Mouse (Mus musculus) MEL (cell line): ENCODE data around the gene Lmo7. TPM values are rescaled to one million over a fixed set of nuclear protein-coding genes. Genes with fewer than 3 reads are reported as not detected.

Experiments used
- DNase-seq: peaks from one replicate; pipeline ENCODE4 v3.0.0; 2011; ENCODE audit warnings: low read depth, low spot score
- H3K27ac ChIP-seq: 2 replicates; pipeline ENCODE4 v1.5.1; 2012; ENCODE audit warnings: low read depth, mild to moderate bottlenecking, control low read depth, low read length, moderate library complexity; ENCODE audit not compliant: control insufficient read depth
- H3K27me3 ChIP-seq, 2 experiments: fragments of 150-350 bp in 1 of 2; sonication (generic) in 1 of 2; 2 replicates each; pipeline ENCODE4 v1.6.1; 2012; ENCODE audit warnings: low read length in 2 of 2, mild to moderate bottlenecking in 2 of 2, improper control_type of control experiment in 1 of 2, moderate library complexity in 1 of 2; ENCODE audit not compliant: insufficient read depth in 2 of 2, control insufficient read depth in 1 of 2
- H3K36me3 ChIP-seq, 2 experiments: 2 replicates each; pipeline ENCODE4 v1.6.1; 2012 to 2014; ENCODE audit warnings: low read length in 2 of 2, improper control_type of control experiment in 1 of 2, inconsistent platforms in 1 of 2, mild to moderate bottlenecking in 1 of 2; ENCODE audit not compliant: insufficient read depth in 2 of 2, control insufficient read depth in 1 of 2
- H3K4me1 ChIP-seq, 2 experiments: fragments of 150-350 bp in 1 of 2; sonication (generic) in 1 of 2; 2 replicates each; pipeline ENCODE4 v1.6.1; 2012; ENCODE audit warnings: low read length in 2 of 2, improper control_type of control experiment in 1 of 2, mild to moderate bottlenecking in 1 of 2; ENCODE audit not compliant: insufficient read depth in 2 of 2, control insufficient read depth in 1 of 2
- H3K4me3 ChIP-seq, 2 experiments: fragments of 150-350 bp in 1 of 2; sonication (generic) in 1 of 2; 2 replicates each; pipeline ENCODE4 v1.5.1; 2012; ENCODE audit warnings: low read depth in 2 of 2, low read length in 2 of 2, mild to moderate bottlenecking in 2 of 2, moderate library complexity in 2 of 2, control low read depth in 1 of 2, improper control_type of control experiment in 1 of 2; ENCODE audit not compliant: control insufficient read depth in 1 of 2, insufficient read depth in 1 of 2
- H3K79me2 ChIP-seq: 2 replicates; pipeline ENCODE4 v1.6.1; 2012; ENCODE audit warnings: mild to moderate bottlenecking, low read length, moderate library complexity; ENCODE audit not compliant: control insufficient read depth, poor library complexity, insufficient read depth
- H3K9ac ChIP-seq: 2 replicates; pipeline ENCODE4 v1.6.1; 2012; ENCODE audit warnings: low read depth, mild to moderate bottlenecking, control low read depth, low read length, moderate library complexity; ENCODE audit not compliant: control insufficient read depth, poor library complexity, severe bottlenecking
- H3K9me3 ChIP-seq: fragments of 150-350 bp; sonication (generic); replicated peaks from 2 replicates; pipeline ENCODE4 v1.6.1; 2012; ENCODE audit warnings: mild to moderate bottlenecking, low read length, improper control_type of control experiment, moderate library complexity; ENCODE audit not compliant: insufficient read depth
- BHLHE40 ChIP-seq: IDR thresholded peaks from 2 replicates; pipeline ENCODE4 v1.6.1; 2012; ENCODE audit warnings: low read depth, mild to moderate bottlenecking, inconsistent platforms, low read length, improper control_type of control experiment, borderline replicate concordance
- E2F4 ChIP-seq: IDR thresholded peaks from 2 replicates; pipeline ENCODE4 v1.6.1; 2011; ENCODE audit warnings: low read depth, low read length, improper control_type of control experiment, borderline replicate concordance
- EP300 ChIP-seq, 2 experiments: IDR thresholded peaks; 2 replicates each; pipeline ENCODE4 v1.6.1; 2011; ENCODE audit warnings: improper control_type of control experiment in 2 of 2, low read length in 2 of 2, low read depth in 1 of 2, mild to moderate bottlenecking in 1 of 2
- ETS1 ChIP-seq: IDR thresholded peaks from 2 replicates; pipeline ENCODE4 v1.6.1; 2012; ENCODE audit warnings: low read depth, mild to moderate bottlenecking, inconsistent platforms, low read length, improper control_type of control experiment, moderate library complexity
- JUND ChIP-seq: IDR thresholded peaks from 2 replicates; pipeline ENCODE4 v1.6.1; 2011; ENCODE audit warnings: low read depth, mild to moderate bottlenecking, improper control_type of control experiment, low read length
- KAT2A ChIP-seq: conservative IDR thresholded peaks from 2 replicates; pipeline ENCODE4 v1.6.1; 2012; ENCODE audit warnings: low read depth, low read length, improper control_type of control experiment, inconsistent platforms
- MEF2A ChIP-seq: IDR thresholded peaks from 2 replicates; pipeline ENCODE4 v1.6.1; 2014; ENCODE audit warnings: low read depth, mild to moderate bottlenecking, inconsistent platforms, low read length, improper control_type of control experiment; ENCODE audit not compliant: poor library complexity, insufficient replicate concordance, severe bottlenecking; ENCODE audit errors: extremely low read depth
- MYB ChIP-seq: IDR thresholded peaks from 2 replicates; pipeline ENCODE4 v1.6.1; 2011; ENCODE audit warnings: mild to moderate bottlenecking, low read depth, low read length, improper control_type of control experiment
- MYC ChIP-seq: IDR thresholded peaks from 2 replicates; pipeline ENCODE4 v1.6.1; 2011; ENCODE audit warnings: low read depth, mild to moderate bottlenecking, low read length, improper control_type of control experiment, moderate library complexity
- NRF1 ChIP-seq: IDR thresholded peaks from 2 replicates; pipeline ENCODE4 v1.6.1; 2014; ENCODE audit warnings: low read depth, mild to moderate bottlenecking, inconsistent platforms, low read length, improper control_type of control experiment, moderate library complexity; ENCODE audit not compliant: poor library complexity, insufficient read depth, severe bottlenecking
- POLR2A ChIP-seq, 2 experiments: IDR thresholded peaks; 2 replicates each; pipeline ENCODE4 v1.6.1; 2011 to 2012; ENCODE audit warnings: low read length in 2 of 2, mild to moderate bottlenecking in 2 of 2, control low read depth in 1 of 2, improper control_type of control experiment in 1 of 2, low read depth in 1 of 2, moderate library complexity in 1 of 2; ENCODE audit not compliant: control insufficient read depth in 1 of 2, insufficient read depth in 1 of 2, poor library complexity in 1 of 2
- POLR2AphosphoS2 ChIP-seq: IDR thresholded peaks from 2 replicates; pipeline ENCODE4 v1.6.1; 2011; ENCODE audit warnings: low read length, improper control_type of control experiment
- RCOR1 ChIP-seq: IDR thresholded peaks from 2 replicates; pipeline ENCODE4 v1.6.1; 2012; ENCODE audit warnings: low read depth, mild to moderate bottlenecking, inconsistent platforms, low read length, improper control_type of control experiment
- SMC3 ChIP-seq: IDR thresholded peaks from 2 replicates; pipeline ENCODE4 v1.6.1; 2011; ENCODE audit warnings: low read depth, low read length, improper control_type of control experiment
- TCF12 ChIP-seq: IDR thresholded peaks from 2 replicates; pipeline ENCODE4 v1.6.1; 2014; ENCODE audit warnings: low read depth, mild to moderate bottlenecking, inconsistent platforms, low read length, improper control_type of control experiment, moderate library complexity
- USF1 ChIP-seq: IDR thresholded peaks from 2 replicates; pipeline ENCODE4 v1.6.1; 2014; ENCODE audit warnings: low read depth, mild to moderate bottlenecking, inconsistent platforms, low read length, improper control_type of control experiment, moderate library complexity
- USF2 ChIP-seq, 2 experiments: IDR thresholded peaks; 2 replicates each; pipeline ENCODE4 v1.6.1; 2011 to 2012; ENCODE audit warnings: improper control_type of control experiment in 2 of 2, low read length in 2 of 2, borderline replicate concordance in 1 of 2, inconsistent platforms in 1 of 2, low read depth in 1 of 2, mild to moderate bottlenecking in 1 of 2; ENCODE audit not compliant: insufficient read depth in 1 of 2
- ZKSCAN1 ChIP-seq: IDR thresholded peaks from 2 replicates; pipeline ENCODE4 v1.6.1; 2012; ENCODE audit warnings: low read depth, mild to moderate bottlenecking, inconsistent platforms, low read length, improper control_type of control experiment, moderate library complexity
- ZMIZ1 ChIP-seq: IDR thresholded peaks from 2 replicates; pipeline ENCODE4 v1.6.1; 2012; ENCODE audit warnings: low read depth, mild to moderate bottlenecking, inconsistent platforms, low read length, improper control_type of control experiment, moderate library complexity
- ZNF384 ChIP-seq: IDR thresholded peaks from 2 replicates; pipeline ENCODE4 v1.6.1; 2012; ENCODE audit warnings: low read depth, mild to moderate bottlenecking, inconsistent platforms, low read length, improper control_type of control experiment
- polyA plus RNA-seq, 2 experiments: library from polyadenylated mRNA; stranded (reverse) in 1 of 2; unstranded in 1 of 2; fragments of >175 nt in 1 of 2; fragments of >200 nt in 1 of 2; gene quantifications; 2 replicates each; pipeline versions ENCODE4 v1.2.1 to v1.2.4; 2012; ENCODE audit warnings: low replicate concordance in 2 of 2, low read depth in 1 of 2; ENCODE audit not compliant: insufficient read length in 2 of 2, insufficient read depth in 1 of 2, missing spikeins in 1 of 2
- total RNA-seq: library from RNA; depleted of rRNA; stranded (reverse); fragments of 300-350 nt; gene quantifications from 2 replicates; pipeline ENCODE4 v1.2.3, GENCODE M21; 2012

Lmo7 gene
- total and polyA plus RNA-seq, 3 experiments: not detected

DNA sequence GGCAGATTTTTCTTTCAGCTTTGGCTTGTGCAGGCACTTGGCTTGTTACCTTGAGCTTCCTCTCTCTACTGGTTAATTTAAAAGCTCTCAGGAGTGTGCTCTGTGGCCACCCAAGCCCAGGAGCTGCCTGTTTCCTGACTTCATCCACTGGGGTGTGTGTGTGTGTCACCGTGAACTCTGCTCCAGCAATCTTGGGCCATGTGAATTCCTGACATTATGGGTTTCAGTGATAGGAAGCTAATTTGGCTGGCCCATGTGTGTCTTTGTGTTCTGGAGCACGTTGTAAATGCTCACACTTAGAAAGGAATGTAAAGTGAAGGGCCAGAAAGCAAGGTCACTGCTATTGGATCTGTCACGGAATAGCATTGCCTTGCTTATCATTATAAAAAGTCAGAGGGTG lies 143.1 kb downstream of the Lmo7 start:
- H3K9me3 ChIP-seq: no peaks in the 10 kb centered on the region
- H3K36me3 ChIP-seq: no peaks in the 10 kb centered on the region
- H3K9ac ChIP-seq: no peak overlapping the region
- H3K27me3 ChIP-seq: no peaks in the 10 kb centered on the region; a peak in 1 of 4 replicates
- no peak for TF ChIP-seq MEF2A
- no peak for TF ChIP-seq EP300 (IDR thresholded peaks at IDR 0.05; ENCODE audit: low read depth in 1 of 2, low read length in 2 of 2)
- TF ChIP-seq BHLHE40: no peak
- no peak for TF ChIP-seq E2F4
- no peak for TF ChIP-seq JUND
- TF ChIP-seq POLR2A (IDR thresholded peaks at IDR 0.05; ENCODE audit: control insufficient read depth in 1 of 2, insufficient read depth in 1 of 2, low read depth in 1 of 2, low read length in 2 of 2, poor library complexity in 1 of 2): no peak
- TF ChIP-seq MYB: no peak
- no peak for TF ChIP-seq ZKSCAN1
- TF ChIP-seq POLR2AphosphoS2: no peak
- no peak for TF ChIP-seq RCOR1
- TF ChIP-seq ZNF384: no peak
- TF ChIP-seq KAT2A: no peak
- H3K4me3 ChIP-seq: no peak overlapping the region
- no peaks in the 10 kb centered on the region for H3K79me2 ChIP-seq
- no peak overlapping the region for H3K27ac ChIP-seq
- H3K4me1 ChIP-seq: no peaks in the 10 kb centered on the region
- no peak for DNase-seq

DNA sequence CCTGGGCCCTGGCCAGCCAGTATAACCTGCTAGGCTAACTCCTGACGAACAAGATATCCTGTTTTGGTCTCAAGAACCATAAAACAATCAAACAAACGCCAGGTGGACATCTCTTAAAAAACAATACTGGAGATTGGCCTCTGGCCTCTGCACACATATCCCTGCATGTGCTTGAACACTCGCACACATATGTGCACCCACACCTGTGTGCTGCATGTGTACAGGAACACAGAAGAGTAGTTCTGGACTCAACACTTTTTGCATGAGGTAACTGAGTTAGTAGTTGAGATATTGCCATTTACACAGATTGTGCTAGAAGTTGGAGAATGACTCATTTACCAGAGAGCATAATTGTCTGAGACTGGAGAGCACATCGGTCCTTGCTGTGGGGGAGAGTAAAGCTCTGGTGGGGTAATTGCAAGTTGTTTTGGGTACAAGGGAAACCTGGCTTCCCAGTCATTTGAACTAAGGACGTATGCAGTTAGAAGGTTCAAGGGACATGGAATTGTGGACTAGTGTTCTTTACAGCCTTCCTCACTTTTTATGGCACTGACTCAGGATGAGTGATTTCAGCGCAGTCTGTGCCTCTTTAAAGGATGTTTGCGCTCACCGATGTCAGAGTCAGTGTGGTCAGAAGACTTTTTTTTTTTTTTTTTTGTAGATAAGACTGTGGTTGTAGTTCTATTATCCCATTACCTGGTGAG lies 148.7 kb downstream of the Lmo7 start:
- Histone ChIP-seq H3K4me3 (no peak overlapping the region), H3K27ac (no peak overlapping the region), H3K9me3 (no peaks in the 10 kb centered on the region), H3K36me3 (no peaks in the 10 kb centered on the region), H3K79me2 (no peaks in the 10 kb centered on the region), H3K4me1 (no peaks in the 10 kb centered on the region), H3K9ac (no peak overlapping the region), H3K27me3 (no peaks in the 10 kb centered on the region)
- TF ChIP-seq ZMIZ1 (no peak), POLR2A (IDR thresholded peaks at IDR 0.05; ENCODE audit: control insufficient read depth in 1 of 2, insufficient read depth in 1 of 2, low read depth in 1 of 2, low read length in 2 of 2, poor library complexity in 1 of 2) (no peak), USF1 (no peak), MYC (no peak), TCF12 (no peak), NRF1 (no peak), SMC3 (no peak), USF2 (IDR thresholded peaks at IDR 0.05; ENCODE audit: borderline replicate concordance in 1 of 2, insufficient read depth in 1 of 2, low read depth in 1 of 2, low read length in 2 of 2) (no peak), ETS1 (no peak)
- no peak for DNase-seq
